Mouse (Mus musculus) embryonic facial prominence, embryonic 14.5 days (tissue): ENCODE measurements around the gene Hexim1. TPM values are rescaled to one million over a fixed set of nuclear protein-coding genes. Genes with fewer than 3 reads are reported as not detected.

Experiments used
- ATAC-seq: fragments of 200-750 bp; cut with Nextera tagmentation; 2 replicates; pipeline ENCODE4 v1.8.0; 2017; ENCODE audit warnings: low read depth, moderate number of reproducible peaks, moderate TSS enrichment
- DNase-seq: peaks from one replicate; pipeline ENCODE4 v3.0.0-alpha.2; 2015; ENCODE audit warnings: low spot score
- H3K27ac ChIP-seq: fragments of 300-500 bp; sonication (generic); replicated peaks from 2 replicates; pipeline ENCODE4 v1.5.1; 2014; ENCODE audit warnings: low read depth, mild to moderate bottlenecking, low read length, moderate library complexity
- H3K27me3 ChIP-seq: fragments of 300-500 bp; sonication (generic); replicated peaks from 2 replicates; pipeline ENCODE4 v1.6.1; 2014; ENCODE audit warnings: low read length; ENCODE audit not compliant: control insufficient read depth, insufficient read depth
- H3K36me3 ChIP-seq: fragments of 300-500 bp; sonication (generic); 2 replicates; pipeline ENCODE4 v1.6.1; 2014; ENCODE audit warnings: low read length, mixed read lengths; ENCODE audit not compliant: control insufficient read depth, insufficient read depth
- H3K4me1 ChIP-seq: fragments of 300-500 bp; sonication (generic); 2 replicates; pipeline ENCODE4 v1.6.1; 2014; ENCODE audit warnings: antibody characterized with exemption, low read length; ENCODE audit not compliant: control insufficient read depth, insufficient read depth
- H3K4me2 ChIP-seq: fragments of 300-500 bp; sonication (generic); 2 replicates; pipeline ENCODE4 v1.6.1; 2014; ENCODE audit warnings: low read depth, mild to moderate bottlenecking, low read length, moderate library complexity, mixed read lengths
- H3K4me3 ChIP-seq: fragments of 300-500 bp; sonication (generic); 2 replicates; pipeline ENCODE4 v1.5.1; 2014; ENCODE audit warnings: low read depth, mild to moderate bottlenecking, low read length
- H3K9ac ChIP-seq: fragments of 300-500 bp; sonication (generic); 2 replicates; pipeline ENCODE4 v1.6.1; 2014; ENCODE audit warnings: low read depth, mild to moderate bottlenecking, low read length, moderate library complexity, mixed read lengths
- H3K9me3 ChIP-seq: fragments of 300-500 bp; sonication (generic); 2 replicates; pipeline ENCODE4 v1.6.1; 2016; ENCODE audit warnings: low read length; ENCODE audit not compliant: control insufficient read depth
- WGBS: fragments of 180-500 bp; shearing (Covaris S2); extraction: QIAGEN DNeasy Blood & Tissue Kit; methylation state at CpG from one replicate; pipeline ENCODE4 v1.1.7; 2014; 5-methylcytosine and 5-hydroxymethylcytosine counted together
- polyA plus RNA-seq: library from polyadenylated mRNA; unstranded; fragments of >200 nt; fragmentation: Nextera tagmentation; extraction: Ambion mirVana; gene quantifications from 2 replicates; pipeline ENCODE4 v1.2.1, GENCODE M21; 2014

Gene Hexim1
- polyA plus RNA-seq, 1 experiment from 2014 or later, result 8.9 TPM

DNA sequence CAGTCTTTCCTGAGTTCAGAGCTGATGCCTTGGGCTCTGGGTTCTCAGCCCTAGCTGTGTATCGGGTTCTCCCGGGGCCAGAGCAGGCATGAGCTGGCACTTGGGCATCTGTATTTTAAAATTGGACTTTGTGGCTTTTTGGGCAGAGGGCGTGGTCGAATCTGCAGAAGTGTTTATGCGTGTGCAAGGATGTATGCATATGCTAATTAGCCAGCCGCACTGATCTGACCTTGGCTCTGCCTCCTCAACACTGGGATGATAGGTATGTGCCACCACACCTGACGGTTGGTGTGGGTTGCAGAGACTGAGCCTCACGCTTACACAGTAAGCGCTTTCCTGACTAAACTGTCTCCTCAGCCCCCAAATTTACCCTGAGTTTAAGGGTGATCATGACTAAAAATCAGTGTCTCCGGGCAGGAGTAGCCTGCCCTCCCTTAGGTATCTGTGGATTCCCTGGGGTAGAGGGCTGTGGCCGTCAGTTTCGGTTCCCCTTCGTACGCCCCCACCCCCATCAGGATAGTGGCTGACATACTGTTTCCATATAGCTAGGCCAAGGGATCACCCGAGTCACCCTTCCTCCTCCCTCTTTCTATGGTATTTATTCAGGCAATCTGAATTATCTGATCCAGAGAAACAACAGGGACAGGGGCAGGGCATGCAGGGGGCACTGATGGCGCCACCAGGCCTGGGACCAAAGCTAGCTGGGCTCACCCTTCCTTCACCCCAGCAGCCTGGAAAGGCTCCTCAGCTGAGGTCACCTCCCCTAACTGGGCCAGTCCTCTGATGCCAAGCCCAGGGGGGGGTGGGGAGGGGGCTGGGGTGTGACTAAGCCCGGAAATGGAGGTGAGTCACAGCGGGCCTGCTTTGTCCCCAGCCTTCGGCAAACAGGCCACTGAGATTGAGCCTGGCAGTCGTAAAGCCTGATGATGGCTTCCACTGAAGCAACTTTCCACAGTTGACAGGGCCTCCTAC is 21.9 kb upstream of the Hexim1 start:
- ATAC-seq, result no peak
- Histone ChIP-seq H3K4me3 (no peak overlapping the region), H3K9me3 (no peaks in the 10 kb centered on the region), H3K27ac (no peak overlapping the region), H3K9ac (no peak overlapping the region), H3K4me2 (no peak overlapping the region), H3K4me1 (peaks cover 7% of the 10 kb centered on the region), H3K36me3 (no peaks in the 10 kb centered on the region), H3K27me3 (no peaks in the 10 kb centered on the region)
- 67% methylated on average over 20 of the region's 20 CpGs for WGBS
- no peak for DNase-seq

DNA sequence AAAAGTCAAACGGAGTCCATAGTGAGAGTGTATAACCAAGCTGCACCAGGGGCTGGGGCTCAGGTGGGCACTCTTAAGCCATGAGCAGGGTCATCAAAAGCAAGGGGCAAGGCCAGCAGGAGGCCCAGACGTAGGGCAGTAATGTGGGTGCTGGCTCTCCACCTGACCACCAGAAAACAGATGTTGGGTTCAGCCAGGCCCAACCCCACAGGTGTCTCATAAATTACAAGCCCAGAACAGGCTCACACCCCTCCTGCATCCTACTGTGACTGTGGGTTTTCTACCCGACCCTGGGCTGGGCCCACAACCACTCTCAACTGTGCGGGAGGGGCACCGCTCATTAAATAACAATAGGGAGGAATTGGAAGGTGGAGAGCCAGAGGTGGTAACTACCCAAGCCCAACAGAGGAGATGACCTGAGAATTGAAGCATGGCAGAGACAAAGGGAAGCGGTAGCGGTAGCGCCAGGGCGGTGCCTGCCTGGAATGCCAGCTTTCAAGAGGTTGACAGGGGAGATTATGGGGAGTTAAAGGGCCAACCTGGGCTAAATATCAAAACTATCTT is 20.8 kb upstream of the Hexim1 start:
- DNase-seq, result no peak
- Histone ChIP-seq H3K9me3 (no peaks in the 10 kb centered on the region), H3K27me3 (peaks cover 5% of the 10 kb centered on the region), H3K4me3 (no peak overlapping the region), H3K9ac (no peak overlapping the region), H3K4me2 (no peak overlapping the region), H3K27ac (no peak overlapping the region), H3K4me1 (peaks cover 7% of the 10 kb centered on the region), H3K36me3 (no peaks in the 10 kb centered on the region)
- ATAC-seq, result no peak
- 73% methylated on average over 9 of the region's 9 CpGs for WGBS

DNA sequence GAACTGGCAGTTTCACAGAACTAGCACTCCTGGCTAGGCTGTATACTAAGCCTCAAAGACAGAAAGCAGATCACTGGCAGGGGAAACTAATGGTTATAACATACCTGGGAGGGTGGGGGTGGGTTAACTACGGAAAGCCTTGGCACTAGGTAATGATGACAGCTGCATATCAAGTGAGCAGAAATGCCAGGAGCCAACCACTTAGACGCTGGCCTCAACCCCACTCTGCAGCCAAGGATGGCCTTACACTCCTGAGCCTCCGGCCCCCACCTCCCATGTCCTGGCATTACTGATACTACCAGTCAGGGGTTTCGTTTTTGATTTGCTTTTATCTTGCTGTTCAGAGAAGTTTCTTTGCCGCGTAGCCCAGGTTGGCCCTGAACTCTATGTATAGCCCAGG is 20.2 kb upstream of the Hexim1 start:
- H3K4me1 ChIP-seq, result peaks cover 7% of the 10 kb centered on the region
- H3K4me3 ChIP-seq, result no peak overlapping the region
- no peaks in the 10 kb centered on the region for H3K9me3 ChIP-seq
- DNase-seq (no peak), ATAC-seq (no peak)
- H3K4me2 ChIP-seq, result no peak overlapping the region
- peaks cover 11% of the 10 kb centered on the region for H3K27me3 ChIP-seq
- H3K27ac ChIP-seq, result no peak overlapping the region
- WGBS, result 92% methylated on average over 5 of the region's 6 CpGs
- H3K9ac ChIP-seq, result no peak overlapping the region
- no peaks in the 10 kb centered on the region for H3K36me3 ChIP-seq

DNA sequence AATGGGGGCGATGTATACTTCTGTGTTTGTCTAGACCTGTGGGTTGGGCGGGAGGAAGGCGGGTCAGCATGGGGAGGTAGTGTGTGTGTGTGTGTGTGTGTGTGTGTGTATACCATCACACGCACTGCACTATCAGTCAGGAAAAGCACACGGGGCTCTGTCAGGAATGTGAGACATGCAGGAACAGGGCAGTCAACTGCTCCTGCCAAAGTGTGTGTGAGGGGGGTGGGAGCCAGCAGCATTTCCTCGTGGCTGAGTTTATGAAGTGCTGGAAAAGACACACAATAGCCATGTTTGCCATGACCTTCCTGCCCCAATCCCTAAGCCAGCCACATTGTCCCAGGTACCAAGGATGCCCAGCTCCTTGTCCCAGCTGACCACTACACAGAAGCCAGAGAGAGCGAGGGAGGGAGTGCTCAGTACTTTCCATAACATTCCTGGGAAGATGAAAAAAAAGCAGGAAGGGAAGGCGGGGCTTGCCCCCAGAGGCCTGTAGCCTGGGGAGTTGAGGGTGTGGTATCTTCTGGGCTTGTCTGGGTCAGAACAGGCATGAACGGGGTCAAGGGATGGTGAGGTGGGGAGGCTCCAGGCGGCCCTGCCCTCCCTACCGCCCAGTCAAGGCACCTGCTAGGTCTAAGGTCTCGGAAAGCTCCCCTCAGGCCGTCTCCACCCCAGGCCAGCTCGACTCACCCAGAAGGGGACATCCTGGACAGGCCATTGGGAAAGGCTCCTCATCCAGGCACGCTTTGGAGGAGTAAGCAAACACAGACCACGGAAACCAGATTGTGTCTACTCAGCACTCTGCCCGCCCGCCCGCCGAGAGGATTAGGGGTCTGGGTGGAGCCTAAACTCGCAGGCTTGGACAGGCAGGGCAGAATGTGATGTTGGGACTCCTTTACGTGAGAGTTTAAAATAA is 18.8 kb upstream of the Hexim1 start:
- Histone ChIP-seq H3K4me3 (peak overlapping the region; percentile 18), H3K9me3 (no peaks in the 10 kb centered on the region), H3K9ac (peak overlapping the region; percentile 48), H3K4me1 (peaks cover 17% of the 10 kb centered on the region), H3K27me3 (peaks cover 18% of the 10 kb centered on the region), H3K27ac (peak overlapping the region; percentile 58), H3K4me2 (peak overlapping the region; percentile 47), H3K36me3 (no peaks in the 10 kb centered on the region)
- ATAC-seq (peak; percentile 60), DNase-seq (peak; percentile 73)
- WGBS, result 28% methylated on average over 19 of the region's 22 CpGs

DNA sequence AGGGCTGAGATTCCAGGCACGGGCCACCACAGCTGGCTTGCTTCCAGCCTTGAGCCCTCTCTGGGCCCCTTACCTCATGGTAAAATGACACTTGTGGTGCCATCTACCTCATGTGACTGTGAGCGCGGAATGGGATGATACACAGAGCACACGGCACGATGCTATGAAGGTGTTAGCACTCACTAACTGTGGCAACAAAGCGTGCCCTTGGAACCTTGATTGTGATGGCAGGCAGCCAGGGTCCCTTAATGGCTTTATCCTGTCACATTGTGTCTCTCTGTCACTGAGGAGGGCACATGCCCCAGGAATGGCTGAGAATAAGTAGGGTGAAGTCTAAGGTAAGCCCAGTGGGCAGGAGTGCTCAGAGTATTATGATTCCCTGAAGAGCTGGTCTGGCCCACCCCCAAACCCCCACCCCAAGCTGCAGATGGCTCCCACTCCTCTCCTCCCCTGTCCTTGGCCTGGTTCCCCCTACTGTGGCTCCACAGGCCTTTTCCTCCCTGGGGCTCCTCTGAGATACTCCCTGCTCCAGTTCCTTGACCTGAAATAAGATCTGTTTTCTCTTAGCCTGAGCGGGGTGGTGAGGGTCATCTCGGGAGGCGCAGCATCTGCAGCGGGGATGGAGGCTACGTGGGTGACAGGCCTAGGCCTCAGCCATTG is 17.4 kb upstream of the Hexim1 start:
- H3K9me3 ChIP-seq, result no peaks in the 10 kb centered on the region
- peaks cover 19% of the 10 kb centered on the region for H3K27me3 ChIP-seq
- no peak overlapping the region for H3K4me3 ChIP-seq
- 61% methylated on average over 11 of the region's 11 CpGs for WGBS
- no peaks in the 10 kb centered on the region for H3K36me3 ChIP-seq
- peaks cover 20% of the 10 kb centered on the region for H3K4me1 ChIP-seq
- ATAC-seq (no peak), DNase-seq (no peak)
- H3K4me2 ChIP-seq, result no peak overlapping the region
- no peak overlapping the region for H3K27ac ChIP-seq
- H3K9ac ChIP-seq, result no peak overlapping the region

DNA sequence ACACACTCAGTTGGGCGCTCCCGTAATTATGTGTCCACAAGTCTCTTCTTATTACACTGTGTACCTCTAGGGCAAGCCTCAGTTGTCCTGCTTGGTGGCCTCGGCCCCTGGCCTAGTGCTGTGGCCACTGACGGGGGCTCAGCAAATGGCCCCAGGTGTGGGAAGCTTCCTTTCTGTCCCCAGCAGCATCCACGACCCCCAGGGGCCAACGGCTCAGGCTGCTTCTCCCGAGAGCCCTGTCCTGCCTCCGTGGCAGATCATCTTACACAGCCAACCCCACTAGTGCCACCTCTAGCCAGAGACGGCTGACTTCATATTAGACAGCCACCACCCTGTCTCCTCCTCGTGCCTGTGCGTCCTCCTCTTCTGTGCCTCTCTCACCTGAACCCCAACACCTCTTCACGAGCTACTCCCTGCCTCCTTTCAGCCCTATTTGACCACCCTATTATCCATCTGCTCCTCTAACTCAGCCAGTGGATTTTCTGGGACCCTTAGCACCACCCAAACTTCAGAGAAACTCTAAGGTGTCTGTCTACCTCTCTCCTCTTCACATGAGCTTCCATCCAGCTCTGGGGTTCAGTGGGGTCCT is 16.6 kb upstream of the Hexim1 start:
- Histone ChIP-seq H3K4me1 (peaks cover 20% of the 10 kb centered on the region), H3K9me3 (no peaks in the 10 kb centered on the region), H3K36me3 (no peaks in the 10 kb centered on the region), H3K4me2 (no peak overlapping the region), H3K9ac (no peak overlapping the region), H3K4me3 (no peak overlapping the region), H3K27me3 (peaks cover 23% of the 10 kb centered on the region), H3K27ac (no peak overlapping the region)
- ATAC-seq (no peak), DNase-seq (no peak)
- WGBS, result 45% methylated on average over 12 of the region's 12 CpGs

DNA sequence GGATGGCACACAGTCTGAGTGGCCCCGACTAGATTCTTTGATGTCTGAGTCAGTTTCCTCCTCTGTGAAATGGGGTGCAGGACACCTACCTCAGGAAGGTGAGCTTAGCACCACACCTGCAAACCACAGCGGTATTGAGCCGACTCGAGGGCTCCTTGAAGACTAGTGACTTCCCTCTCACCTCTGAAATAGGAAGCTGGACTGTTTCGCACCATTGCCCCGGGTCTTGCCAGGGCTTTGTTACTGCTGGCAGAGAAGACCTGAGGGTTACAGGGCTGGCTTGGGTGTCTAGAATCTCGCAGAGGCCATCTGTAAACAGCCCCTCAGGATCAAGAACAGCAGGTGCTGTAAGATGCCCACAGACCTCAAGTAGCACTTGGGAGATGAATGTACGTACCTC is 15.7 kb upstream of the Hexim1 start:
- Histone ChIP-seq H3K36me3 (no peaks in the 10 kb centered on the region), H3K4me1 (peaks cover 20% of the 10 kb centered on the region), H3K4me2 (no peak overlapping the region), H3K9me3 (no peaks in the 10 kb centered on the region), H3K9ac (no peak overlapping the region), H3K4me3 (no peak overlapping the region; the same call in 1 of the 2 replicates), H3K27ac (no peak overlapping the region), H3K27me3 (peaks cover 23% of the 10 kb centered on the region)
- no peak for DNase-seq
- WGBS, result 74% methylated on average over 8 of the region's 8 CpGs
- no peak for ATAC-seq

DNA sequence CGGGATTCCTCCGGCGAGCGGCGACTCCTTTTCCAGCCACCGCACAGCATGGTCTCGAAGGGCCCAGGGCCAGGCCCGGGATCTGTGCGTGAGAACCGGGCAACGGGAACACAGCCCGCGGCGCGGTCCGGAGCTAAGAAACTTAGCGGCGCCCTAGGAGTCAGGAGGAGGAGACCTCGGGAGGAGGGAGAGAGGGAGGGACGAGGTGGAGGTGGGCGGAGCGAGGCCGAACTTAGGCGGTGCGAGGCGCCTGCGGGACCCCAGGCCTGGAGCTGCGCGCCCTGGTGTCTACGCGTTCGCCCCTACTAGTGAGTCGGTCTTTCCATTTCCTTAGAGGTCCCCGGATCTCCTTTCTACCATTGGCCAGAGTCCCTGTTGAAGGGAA is 14.6 kb upstream of the Hexim1 start, which contains the start of the genes Plcd3 and Acbd4:
Gene Plcd3, minus strand, starts transcription at position 178 of the 385 bp plus-strand sequence.
Gene Acbd4, plus strand, starts transcription at position 202 of the 385 bp plus-strand sequence.
- peak within 1 kb of the TSS; percentile 71 for H3K9ac ChIP-seq
- peak; percentile 42 for ATAC-seq
- no peak within 1 kb of the TSS for H3K27ac ChIP-seq
- WGBS, result 0% methylated on average over 26 of the region's 34 CpGs
- peak within 1 kb of the TSS; percentile 59 for H3K4me3 ChIP-seq
- H3K27me3 ChIP-seq, result peaks cover 23% of the 10 kb centered on the region
- DNase-seq, result peak; percentile 87
- no peaks in the 10 kb centered on the region for H3K9me3 ChIP-seq
- H3K4me2 ChIP-seq, result peak within 1 kb of the TSS; percentile 96
- peaks cover 20% of the 10 kb centered on the region for H3K4me1 ChIP-seq
- H3K36me3 ChIP-seq, result no peaks in the 10 kb centered on the region
